Mouse (Mus musculus): ENCODE measurements around the gene Bcl2.

DNA sequence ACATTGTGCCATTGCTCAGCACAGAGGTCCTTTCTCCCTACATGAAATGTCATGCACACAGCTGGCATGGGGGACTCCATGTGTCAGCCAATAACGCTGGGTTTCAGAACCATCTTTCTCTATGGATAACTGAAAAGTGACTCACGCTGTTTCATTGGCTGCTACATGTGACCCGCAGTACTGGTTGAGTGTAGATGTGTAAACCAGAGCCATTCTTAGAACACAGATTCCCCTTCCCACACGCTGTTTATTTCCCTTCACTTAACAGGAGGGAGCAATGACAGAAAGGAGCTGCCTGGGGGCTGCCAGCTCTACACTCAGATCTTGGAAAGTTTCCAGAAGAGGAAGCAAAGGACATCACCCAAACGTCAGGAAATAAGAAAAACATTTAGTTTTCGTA lies 143.7 kb downstream of the Bcl2 start:
- no peak for TF ChIP-seq CTCF (IDR thresholded peaks at IDR 0.05; ENCODE audit: low read depth, low read length)
- TF ChIP-seq POLR2AphosphoS5 (IDR thresholded peaks at IDR 0.05; ENCODE audit: insufficient replicate concordance, low read depth, low read length) = no peak
- no peak for TF ChIP-seq TAL1 (conservative IDR thresholded peaks at IDR 0.05; ENCODE audit: low read depth, low read length)
- TF ChIP-seq GATA2 (IDR thresholded peaks at IDR 0.05; ENCODE audit: borderline replicate concordance, low read depth, low read length) = no peak

Measured in G1E (cell line).